Mouse (Mus musculus): ENCODE measurements around the gene Slc22a29. TPM values are rescaled to one million over a fixed set of nuclear protein-coding genes. Genes with fewer than 3 reads are reported as not detected.
A peak's percentile ranks its signal among the peaks of the same experiment; 100 is the strongest.
"Not testable (repeated sequence)": the region's sequence is repeated elsewhere in the genome, so short reads cannot be mapped to it uniquely, and the experiment has no call there.

Slc22a29 gene
- under 1 TPM in 1 of 3 experiments, not detected in 2; 0.30 TPM for polyA plus RNA-seq (2017; shearing (Covaris generic))

DNA sequence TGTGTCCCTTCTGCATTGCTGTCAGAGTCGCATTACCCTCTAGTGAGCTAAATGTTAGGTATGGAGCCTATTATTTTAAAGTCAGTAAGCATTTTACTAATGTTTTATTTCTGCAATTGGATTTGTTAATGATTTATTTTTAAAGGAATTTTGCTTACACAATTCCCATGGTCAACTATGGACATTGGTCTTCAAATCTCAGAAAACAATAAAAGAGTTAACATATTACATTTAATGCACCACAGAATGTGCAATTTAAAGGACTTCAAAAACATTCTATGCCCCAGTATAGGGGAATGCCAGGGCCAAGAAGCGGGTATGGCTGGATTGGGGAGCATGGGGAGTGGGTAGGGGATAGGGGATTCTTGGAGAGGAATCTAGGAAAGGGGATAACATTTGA lies at the start of gene Slc22a29:
Gene Slc22a29 (minus strand): TSS at position 101 of the 400 bp plus-strand sequence.
- no peak for ATAC-seq

DNA sequence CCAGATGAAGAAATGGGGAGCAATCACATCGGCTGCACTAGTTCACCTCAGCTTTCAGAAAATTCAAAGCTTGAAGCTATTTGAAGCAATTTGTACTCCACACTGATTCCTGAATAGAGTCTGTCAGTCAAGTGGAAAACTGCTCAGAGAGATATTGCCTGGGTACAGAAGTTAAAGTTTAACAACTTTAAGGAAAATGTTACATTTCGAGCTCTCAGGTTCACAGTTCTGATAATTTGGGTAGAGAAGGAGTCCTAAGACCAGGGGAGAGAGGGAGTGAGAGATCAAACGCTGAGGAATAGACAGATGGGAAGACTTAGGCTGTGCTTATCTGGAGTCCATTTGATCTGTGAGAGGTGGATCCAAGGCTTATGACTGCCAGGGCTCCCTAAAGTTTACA lies 46.6 kb upstream of the Slc22a29 start:
- ATAC-seq = no peak

DNA sequence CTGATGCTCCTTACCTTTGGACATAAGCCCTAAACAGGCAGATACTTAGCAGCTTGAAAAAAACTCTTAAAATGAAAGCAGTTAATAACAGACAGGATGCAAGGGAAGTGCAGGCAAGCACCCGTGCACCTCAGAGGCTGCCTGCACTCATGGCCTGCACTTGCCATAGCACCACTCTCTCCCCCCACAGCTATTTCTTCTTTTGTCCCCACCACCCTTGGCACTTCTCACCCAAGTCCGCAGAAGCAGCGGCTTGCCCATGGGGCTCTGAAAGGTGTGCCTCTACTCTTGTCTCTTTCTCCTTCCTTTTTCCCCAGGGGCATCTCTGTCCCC lies 34.0 kb upstream of the Slc22a29 start:
- ATAC-seq = no peak

DNA sequence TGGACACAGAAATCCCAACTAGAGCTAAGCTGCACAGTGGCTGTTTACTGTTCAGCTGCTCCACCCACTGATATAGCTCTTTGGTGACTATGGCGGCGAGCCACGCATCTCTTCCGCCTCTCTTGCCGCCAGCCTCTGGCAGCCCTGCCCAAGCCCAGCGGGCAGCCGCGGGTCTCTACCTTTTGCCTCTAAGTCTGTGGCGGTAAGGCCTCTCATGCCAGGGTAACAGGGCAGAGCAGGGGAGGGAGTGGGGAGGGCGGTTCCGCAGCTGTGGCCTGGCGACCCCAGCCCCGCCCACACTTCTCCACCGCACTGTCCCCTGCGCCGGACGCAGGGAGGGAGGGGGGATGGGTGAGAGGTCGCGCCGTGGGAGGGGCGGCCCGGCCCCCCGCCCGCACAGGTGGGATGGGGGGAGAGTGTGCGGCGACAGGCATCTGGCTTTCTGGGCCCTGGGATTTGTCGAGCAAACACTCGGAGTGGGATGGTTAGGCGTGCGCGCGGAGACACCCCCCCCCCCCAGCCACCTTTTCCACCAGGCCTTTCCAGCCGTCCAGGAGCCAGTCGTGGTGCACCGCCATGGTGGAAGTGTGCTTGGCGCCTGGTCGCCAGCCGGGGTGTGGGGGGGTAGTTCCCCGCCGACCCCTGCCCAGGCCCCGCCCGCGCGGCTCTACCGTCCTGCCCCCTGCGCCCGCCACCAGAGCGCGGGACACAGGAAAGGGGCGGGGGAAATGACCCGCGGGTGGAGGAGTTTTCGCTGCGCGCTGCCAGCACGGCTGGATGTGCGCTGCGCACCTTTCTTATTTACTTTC lies 33.4 kb upstream of the Slc22a29 start:
- peak; percentile 35 for ATAC-seq

DNA sequence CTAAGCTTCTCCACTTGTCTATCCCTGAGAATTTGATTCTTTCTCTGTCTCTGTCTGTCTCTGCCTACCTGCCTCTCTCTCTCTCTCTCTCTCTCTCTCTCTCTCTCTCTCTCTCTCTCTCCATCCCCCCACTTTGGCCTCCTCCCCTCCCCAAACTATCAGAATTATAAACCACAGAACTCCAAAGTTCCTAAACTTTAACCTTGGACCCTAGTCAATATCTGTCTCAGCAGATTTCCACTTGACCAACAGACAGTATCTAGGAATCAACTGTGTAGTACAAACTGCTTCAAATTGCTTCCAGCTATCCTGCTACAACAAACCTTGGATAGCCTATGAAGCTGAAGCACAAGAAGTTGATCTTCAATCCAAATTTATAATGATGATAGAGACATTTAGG lies 10.2 kb upstream of the Slc22a29 start:
- ATAC-seq = no peak

DNA sequence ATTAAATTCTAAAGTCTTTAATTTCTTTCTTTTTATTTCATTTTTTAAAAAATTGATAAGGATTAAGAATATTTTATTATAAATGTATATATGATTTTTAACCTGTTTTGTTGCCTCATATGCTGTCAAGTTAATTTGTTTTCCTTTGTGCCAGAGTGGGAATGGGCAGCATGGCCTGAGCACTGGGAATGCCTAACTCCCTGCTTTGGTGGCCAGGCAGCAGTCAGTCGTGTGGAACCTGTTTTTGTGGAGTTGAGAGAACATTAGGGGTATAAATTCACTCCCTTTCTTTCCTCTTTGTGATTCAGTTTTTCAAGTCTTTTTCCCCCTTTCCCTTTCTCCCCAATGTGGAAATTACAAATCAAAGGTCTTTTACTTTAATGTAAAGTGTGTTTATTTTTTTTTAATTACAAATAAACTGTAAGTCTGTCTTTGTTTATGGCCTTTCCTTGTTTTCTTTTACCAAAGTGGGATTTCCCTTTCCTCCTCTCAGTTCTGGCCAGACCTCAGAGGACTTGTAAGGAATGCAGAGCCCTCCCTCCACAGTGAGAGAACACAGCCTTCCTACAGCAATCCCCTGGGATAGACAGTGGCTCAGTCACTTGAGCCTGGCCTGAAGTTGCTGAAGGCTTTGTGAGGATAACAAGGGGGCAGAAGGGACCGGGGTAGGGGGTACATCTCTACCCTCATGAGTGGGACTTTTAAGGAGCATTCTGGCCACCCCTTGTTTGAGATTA lies 69.7 kb downstream of the Slc22a29 start:
- ATAC-seq = no peak

DNA sequence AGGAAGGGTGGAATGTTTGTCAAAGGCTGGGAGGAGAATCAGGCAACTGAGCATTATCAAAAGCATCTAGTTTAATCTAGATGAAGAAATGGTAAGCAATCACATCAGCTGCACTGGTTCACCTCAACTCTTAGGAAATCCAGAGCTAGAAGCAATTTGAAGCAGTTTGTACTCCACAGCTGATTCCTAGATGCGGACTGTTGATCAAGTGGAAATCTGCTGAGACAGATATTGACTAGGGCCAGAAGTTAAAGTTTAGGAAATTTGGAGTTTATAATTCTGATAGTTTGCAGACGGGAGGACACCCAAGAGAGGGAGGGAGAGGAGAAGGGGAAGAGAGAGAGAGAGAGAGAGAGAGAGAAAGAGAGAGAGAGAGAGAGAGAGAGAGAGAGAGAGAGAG lies 76.0 kb downstream of the Slc22a29 start:
- not testable (repeated sequence) for ATAC-seq

DNA sequence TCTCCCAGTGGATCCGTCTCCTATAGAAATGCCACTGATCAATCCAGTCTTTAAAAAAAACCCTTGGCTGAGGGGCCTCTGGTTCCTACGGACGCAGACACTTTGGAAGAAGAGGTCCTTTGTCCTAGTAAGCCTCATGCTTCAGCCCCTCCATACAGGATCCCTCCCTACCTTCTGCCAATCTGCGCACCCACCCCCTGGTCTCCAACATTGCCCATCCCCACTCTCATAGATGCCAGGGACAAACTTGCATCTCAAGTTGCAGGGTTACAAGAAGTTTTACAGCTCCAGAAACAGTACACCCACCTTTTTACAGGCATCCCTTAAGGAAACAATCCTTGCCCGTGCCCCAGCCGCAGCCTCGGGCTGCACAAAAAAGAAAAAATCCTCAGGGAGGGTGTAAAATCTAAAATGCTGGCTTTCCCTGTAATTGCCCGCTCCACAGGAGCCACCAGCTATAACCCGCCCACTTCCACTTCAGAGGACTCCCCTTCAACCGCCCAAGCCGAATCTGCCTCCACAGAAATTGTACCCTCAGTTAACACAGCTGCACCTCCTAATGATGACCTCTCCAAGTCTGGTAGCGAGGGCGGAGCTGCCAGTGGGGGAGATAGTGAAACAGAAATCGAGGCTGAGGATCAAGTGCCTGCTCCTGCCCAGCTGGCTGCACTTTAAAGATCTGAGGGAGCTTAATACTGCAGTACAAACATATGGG lies 84.4 kb downstream of the Slc22a29 start:
- not testable (repeated sequence) for ATAC-seq

DNA sequence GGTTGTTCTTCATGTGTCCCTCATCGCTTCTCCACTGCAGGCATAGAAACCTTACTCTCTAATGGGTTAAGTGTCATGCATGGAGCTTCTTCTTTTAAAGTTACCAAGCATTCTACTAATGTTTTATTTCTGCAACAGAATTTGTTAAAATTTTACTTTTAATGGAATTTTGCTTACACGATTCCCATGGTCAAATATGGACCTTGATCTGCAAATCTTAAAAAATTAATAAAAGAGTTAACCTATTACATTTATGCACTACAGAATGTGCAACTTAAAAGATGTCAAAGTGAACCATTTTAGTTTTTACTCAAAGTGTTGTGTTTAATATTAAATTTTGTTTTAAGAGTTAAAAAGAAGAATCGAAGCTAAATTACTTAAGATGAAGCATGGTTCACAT lies 86.8 kb downstream of the Slc22a29 start, which contains the start of gene Slc22a28:
Gene Slc22a28 (minus strand): TSS at position 102 of the 400 bp plus-strand sequence.
- not testable (repeated sequence) for ATAC-seq

Other genes starting within 250 kb of the Slc22a29 start
- gene Slc22a28, start 86.9 kb downstream of the Slc22a29 start, polyA plus RNA-seq (2017; shearing (Covaris generic)) = not detected
- not detected for gene Slc22a30, start 186.2 kb upstream of the Slc22a29 start, polyA plus RNA-seq (2017; shearing (Covaris generic))